Mouse (Mus musculus) liver, embryonic 16.5 days (tissue): ENCODE data around the gene Platr25. TPM values are rescaled to one million over a fixed set of nuclear protein-coding genes. Genes with fewer than 3 reads are reported as not detected.
"Not testable (repeated sequence)": the region's sequence is repeated elsewhere in the genome, so short reads cannot be mapped to it uniquely, and the experiment has no call there.

Experiments used
- ATAC-seq: fragments of 200-750 bp; cut with Nextera tagmentation; 2 replicates; pipeline ENCODE4 v1.8.0; 2017; ENCODE audit warnings: low read depth, mild to moderate bottlenecking, moderate number of reproducible peaks, moderate library complexity
- H3K27ac ChIP-seq: fragments of 300-500 bp; sonication (generic); 2 replicates; pipeline ENCODE4 v1.5.1; 2014; ENCODE audit warnings: mild to moderate bottlenecking, low read length
- H3K27me3 ChIP-seq: fragments of 300-500 bp; sonication (generic); 2 replicates; pipeline ENCODE4 v1.6.1; 2014; ENCODE audit warnings: low read depth, low read length, mixed read lengths; ENCODE audit not compliant: control insufficient read depth, insufficient read depth
- H3K36me3 ChIP-seq: fragments of 300-500 bp; sonication (generic); 2 replicates; pipeline ENCODE4 v1.6.1; 2014; ENCODE audit warnings: mild to moderate bottlenecking; ENCODE audit not compliant: control insufficient read depth, insufficient read depth
- H3K4me1 ChIP-seq: fragments of 300-500 bp; sonication (generic); 2 replicates; pipeline ENCODE4 v1.6.1; 2014; ENCODE audit warnings: low read depth, low read length, mixed read lengths; ENCODE audit not compliant: control insufficient read depth
- H3K4me2 ChIP-seq: fragments of 300-500 bp; sonication (generic); 2 replicates; pipeline ENCODE4 v1.6.1; 2014; ENCODE audit warnings: low read depth, low read length, mixed read lengths
- H3K4me3 ChIP-seq: fragments of 300-500 bp; sonication (generic); 2 replicates; pipeline ENCODE4 v1.5.1; 2014; ENCODE audit warnings: low read depth, mild to moderate bottlenecking, low read length
- H3K9ac ChIP-seq: fragments of 300-500 bp; sonication (generic); 2 replicates; pipeline ENCODE4 v1.6.1; 2014; ENCODE audit warnings: low read depth, low read length
- H3K9me3 ChIP-seq: fragments of 300-500 bp; sonication (generic); replicated peaks from 2 replicates; pipeline ENCODE4 v1.6.1; 2016; ENCODE audit warnings: low read length; ENCODE audit not compliant: control insufficient read depth
- WGBS: fragments of 180-500 bp; shearing (Covaris S2); extraction: QIAGEN DNeasy Blood & Tissue Kit; methylation state at CpG from one replicate; pipeline ENCODE4 v1.1.7; 2014; ENCODE audit not compliant: insufficient replicate concordance; 5-methylcytosine and 5-hydroxymethylcytosine counted together
- polyA plus RNA-seq: library from polyadenylated mRNA; unstranded; fragments of >200 nt; fragmentation: Nextera tagmentation; extraction: Ambion mirVana; gene quantifications from 2 replicates; pipeline ENCODE4 v1.2.1, GENCODE M21; 2015

Platr25 gene
- 3.2 and 3.4 TPM in 2 replicates for polyA plus RNA-seq

DNA sequence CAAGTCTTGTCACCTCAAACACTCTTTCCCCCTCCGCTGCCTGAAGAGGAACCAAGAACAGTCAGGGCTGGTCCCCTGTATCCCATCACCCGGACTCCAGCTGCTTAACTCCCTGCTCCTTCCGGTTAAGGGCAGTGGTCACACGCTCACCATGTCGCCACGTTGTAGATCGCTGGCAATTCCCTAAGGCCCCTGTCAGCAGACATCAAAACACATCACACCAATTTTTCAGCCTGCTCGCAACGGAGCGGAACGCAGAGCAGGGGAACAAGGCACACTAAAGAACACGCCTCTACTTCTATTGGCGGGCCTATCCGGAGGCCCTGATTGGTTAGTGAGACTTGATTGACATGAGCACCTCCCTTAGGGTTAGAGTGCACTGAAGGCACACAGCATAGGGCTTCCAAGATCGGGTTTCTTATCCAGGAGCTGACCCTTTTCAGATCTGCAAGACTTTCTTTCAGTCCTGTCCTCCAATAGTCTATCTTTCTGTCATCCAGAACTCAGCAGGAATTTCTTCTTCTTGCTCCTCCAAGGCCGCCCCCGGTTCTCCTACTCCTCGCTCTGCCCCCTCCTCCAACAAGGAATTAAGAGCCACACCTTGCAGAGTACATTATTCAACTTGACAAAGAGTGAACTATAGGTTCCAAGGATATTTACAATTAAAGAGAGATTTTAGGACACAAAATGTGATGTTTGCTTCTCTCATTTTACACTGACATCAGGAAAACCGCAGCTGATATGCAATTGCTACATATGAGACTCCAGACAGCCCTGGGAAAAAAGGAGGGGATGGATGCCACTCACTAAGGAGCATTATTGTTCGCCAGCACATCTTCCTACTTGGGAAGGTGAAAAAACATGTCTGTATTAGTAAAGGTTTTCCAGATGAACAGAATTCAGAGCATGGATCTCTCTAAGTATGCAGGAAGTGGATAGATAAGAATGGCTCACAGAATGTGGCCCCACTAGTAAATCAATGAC lies at the start of gene Platr25:
Gene Platr25, minus strand, starts transcription at position 278 of the 984 bp plus-strand sequence.
- peak; percentile 95 for ATAC-seq
- peak within 1 kb of the TSS; percentile 66 for H3K4me3 ChIP-seq
- not testable (repeated sequence) for H3K27ac ChIP-seq, H3K27me3 ChIP-seq, H3K36me3 ChIP-seq, H3K4me1 ChIP-seq, H3K9me3 ChIP-seq
- H3K4me2 ChIP-seq = peak within 1 kb of the TSS; percentile 73
- WGBS = 9% methylated on average over 20 of the region's 20 CpGs
- peak within 1 kb of the TSS; percentile 58 for H3K9ac ChIP-seq

DNA sequence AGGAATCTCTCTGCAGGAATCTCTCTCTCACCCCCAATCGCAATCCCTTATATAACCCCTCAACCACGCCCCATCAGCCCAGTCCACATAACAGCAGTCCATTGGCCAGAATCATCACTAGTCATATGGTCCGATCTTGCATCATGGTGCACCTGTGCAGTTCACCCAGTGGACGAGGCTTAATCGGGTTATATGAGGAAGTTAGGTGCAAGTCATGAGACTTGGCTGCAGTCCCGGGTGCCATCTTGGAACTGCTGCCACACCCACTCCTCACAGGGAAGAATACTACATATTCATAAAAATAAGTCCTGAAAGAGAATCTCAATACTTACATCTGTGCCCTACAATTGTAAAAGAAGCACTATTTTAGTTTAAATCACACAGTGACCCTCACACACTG lies 47.5 kb upstream of the Platr25 start:
- H3K27ac ChIP-seq, H3K27me3 ChIP-seq, ATAC-seq, H3K9ac ChIP-seq, H3K4me1 ChIP-seq, H3K9me3 ChIP-seq, H3K36me3 ChIP-seq, H3K4me2 ChIP-seq, H3K4me3 ChIP-seq: not testable (repeated sequence)
- 62% methylated on average over 6 of the region's 6 CpGs for WGBS

DNA sequence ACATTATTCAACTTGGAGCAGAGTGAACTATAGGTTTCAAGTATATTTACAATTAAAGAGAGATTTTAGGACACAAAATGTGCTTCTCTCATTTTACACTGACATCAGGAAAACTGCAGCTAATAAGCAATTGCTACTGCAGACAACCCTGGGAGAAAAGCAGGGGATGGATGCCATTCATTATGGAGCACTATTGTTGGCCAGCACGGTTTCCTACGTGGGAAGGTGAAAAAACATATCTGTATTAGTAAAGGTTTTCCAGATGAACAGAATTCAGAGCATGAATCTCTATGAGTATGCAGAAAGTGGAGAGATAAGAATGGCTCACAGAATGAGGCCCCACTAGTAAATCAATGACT lies 25.6 kb upstream of the Platr25 start:
- H3K4me3 ChIP-seq = peak overlapping the region; percentile 62
- not testable (repeated sequence) for H3K36me3 ChIP-seq, ATAC-seq, H3K27me3 ChIP-seq, H3K9ac ChIP-seq, H3K4me1 ChIP-seq, H3K9me3 ChIP-seq, H3K27ac ChIP-seq
- H3K4me2 ChIP-seq = peak overlapping the region; percentile 51
- WGBS = 40% methylated on average over 2 of the region's 2 CpGs

DNA sequence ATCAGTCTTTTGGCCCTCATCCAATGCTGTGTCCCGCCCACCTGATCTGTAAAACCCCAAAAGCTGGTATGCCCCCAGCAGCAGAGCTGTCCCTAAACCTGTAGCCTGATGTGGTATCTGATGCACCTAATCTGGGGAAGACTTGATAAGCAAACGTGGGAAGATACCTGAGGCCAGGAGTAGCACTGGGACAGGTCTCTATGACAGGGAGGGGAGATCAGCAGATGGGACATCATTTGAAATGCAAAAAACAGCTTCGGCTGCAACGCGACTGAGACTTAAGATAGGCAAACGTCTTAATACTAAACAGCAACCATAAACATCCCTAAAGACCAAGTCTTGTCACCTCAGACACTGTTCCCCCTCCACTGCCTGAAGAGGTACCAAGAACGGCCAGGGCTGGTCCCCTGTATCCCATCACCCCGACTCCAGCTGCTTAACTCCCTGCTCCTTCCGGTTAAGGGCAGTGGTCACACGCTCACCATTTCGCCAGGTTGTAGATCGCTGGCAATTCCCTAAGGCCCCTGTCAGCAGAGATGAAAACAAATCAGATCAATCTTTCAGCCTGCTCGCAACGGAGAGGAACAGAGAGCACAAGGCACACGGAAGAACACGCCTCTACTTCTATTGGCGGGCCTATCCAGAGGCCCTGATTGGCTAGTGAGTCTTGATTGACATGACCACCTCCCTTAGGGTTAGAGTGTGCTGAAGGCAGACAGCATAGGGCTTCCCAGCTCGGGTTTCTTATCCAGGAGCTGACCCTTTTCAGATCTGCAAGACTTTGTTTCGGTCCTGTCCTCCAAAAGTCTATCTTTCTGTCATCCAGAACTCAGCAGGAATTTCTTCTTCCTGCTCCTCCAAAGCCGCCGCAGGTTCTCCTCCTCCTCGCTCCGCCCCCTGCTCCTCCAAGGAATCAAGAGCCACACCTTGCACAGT lies 25.0 kb upstream of the Platr25 start, which contains the start of gene Gm5141:
Gene Gm5141, minus strand, starts transcription at position 610 of the 936 bp plus-strand sequence.
- peak within 1 kb of the TSS; percentile 43; the same call in 1 of the 2 replicates for H3K9ac ChIP-seq

DNA sequence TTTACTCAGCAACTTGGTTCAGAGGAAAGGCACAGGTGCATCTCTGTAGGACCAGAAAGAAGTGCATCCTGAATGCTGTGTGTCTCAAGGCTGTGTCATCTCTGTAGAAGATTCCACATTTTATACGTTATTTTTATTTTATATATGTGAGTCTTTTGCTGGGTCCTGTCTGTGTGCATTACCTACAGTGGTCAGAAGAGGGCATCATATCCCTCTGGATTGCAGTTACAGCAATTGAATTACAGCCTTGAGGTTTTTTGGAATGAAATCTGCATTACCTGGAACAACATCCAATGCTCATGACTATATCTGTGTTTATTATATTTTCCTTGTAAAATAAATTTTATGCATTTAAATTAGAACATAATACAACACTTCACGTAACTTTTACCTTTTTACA lies 3.3 kb upstream of the Platr25 start:
- not testable (repeated sequence) for H3K27ac ChIP-seq, H3K9ac ChIP-seq, H3K4me2 ChIP-seq, H3K4me3 ChIP-seq, H3K36me3 ChIP-seq, H3K9me3 ChIP-seq, ATAC-seq, H3K4me1 ChIP-seq, H3K27me3 ChIP-seq
- 49% methylated on average over 2 of the region's 2 CpGs for WGBS

More for the DNA sequence above, 25.0 kb upstream of the Platr25 start, which contains the start of gene Gm5141:
- ATAC-seq = peak; percentile 100
- not testable (repeated sequence) for H3K27me3 ChIP-seq, H3K36me3 ChIP-seq, H3K9me3 ChIP-seq, H3K4me1 ChIP-seq, H3K27ac ChIP-seq
- Histone ChIP-seq H3K4me2 (peak within 1 kb of the TSS; percentile 51), H3K4me3 (peak within 1 kb of the TSS; percentile 62)
- 7% methylated on average over 18 of the region's 23 CpGs for WGBS

DNA sequence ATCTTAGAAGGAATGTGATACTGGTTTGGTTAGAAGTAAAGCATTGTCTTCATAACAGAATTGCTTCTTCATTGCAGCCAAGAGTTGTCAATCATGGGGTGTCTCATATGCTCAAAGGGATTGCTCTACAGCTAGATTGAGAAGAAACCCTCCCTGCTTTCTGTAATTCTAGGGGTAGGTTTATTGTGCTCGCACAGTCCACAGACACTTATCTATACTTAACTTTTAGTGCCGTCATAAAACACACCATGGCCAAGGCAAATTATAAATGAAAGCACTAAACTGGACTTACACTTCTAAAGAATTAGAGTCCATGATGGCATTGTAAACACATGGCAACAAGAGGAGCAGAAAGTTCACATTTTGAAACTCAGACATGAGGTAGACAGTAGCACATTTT lies 27.2 kb downstream of the Platr25 start:
- Histone ChIP-seq H3K9me3 (no peaks in the 10 kb centered on the region), H3K9ac (no peak overlapping the region), H3K4me1 (no peaks in the 10 kb centered on the region), H3K4me2 (no peak overlapping the region), H3K27me3 (no peaks in the 10 kb centered on the region), H3K27ac (no peak overlapping the region), H3K36me3 (no peaks in the 10 kb centered on the region), H3K4me3 (no peak overlapping the region)
- WGBS = 80% methylated on average over 2 of the region's 2 CpGs
- no peak for ATAC-seq

DNA sequence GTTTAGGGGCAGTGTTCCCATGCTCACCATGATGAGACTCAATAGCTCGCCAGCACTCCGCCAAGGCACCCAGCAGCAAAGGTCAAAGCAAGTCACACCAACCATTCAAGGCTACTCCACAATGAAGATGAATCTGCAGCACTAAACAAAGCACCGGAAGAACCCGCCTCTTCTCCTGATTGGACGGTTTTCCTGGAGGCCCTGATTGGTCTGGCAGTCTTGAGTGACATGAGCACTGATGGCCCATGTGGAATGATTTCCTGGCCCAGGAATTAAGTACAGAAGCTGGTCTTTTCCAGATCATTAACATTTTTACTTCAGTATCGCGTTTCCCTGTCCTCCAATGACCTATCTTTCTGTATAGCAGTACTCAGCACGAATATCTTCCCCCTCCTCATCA lies 47.9 kb downstream of the Platr25 start:
- H3K9me3 ChIP-seq, ATAC-seq: not testable (repeated sequence)
- WGBS = 65% methylated on average over 8 of the region's 8 CpGs

DNA sequence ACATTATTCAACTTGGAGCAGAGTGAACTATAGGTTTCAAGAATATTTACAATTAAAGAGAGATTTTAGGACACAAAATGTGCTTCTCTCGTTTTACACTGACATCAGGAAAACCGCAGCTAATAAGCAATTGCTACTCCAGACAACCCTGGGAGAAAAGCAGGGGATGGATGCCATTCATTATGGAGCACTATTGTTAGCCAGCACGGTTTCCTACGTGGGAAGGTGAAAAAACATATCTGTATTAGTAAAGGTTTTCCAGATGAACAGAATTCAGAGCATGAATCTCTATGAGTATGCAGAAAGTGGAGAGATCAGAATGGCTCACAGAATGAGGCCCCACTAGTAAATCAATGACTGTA lies 75.2 kb downstream of the Platr25 start:
- not testable (repeated sequence) for ATAC-seq, H3K9ac ChIP-seq, H3K36me3 ChIP-seq, H3K27ac ChIP-seq, H3K27me3 ChIP-seq, H3K4me1 ChIP-seq, H3K9me3 ChIP-seq
- WGBS = 20% methylated on average over 4 of the region's 4 CpGs
- peak overlapping the region; percentile 54 for H3K4me3 ChIP-seq
- peak overlapping the region; percentile 47 for H3K4me2 ChIP-seq

More for the DNA sequence above, 47.9 kb downstream of the Platr25 start:
- H3K4me2 ChIP-seq, H3K36me3 ChIP-seq, H3K9ac ChIP-seq, H3K4me3 ChIP-seq, H3K27ac ChIP-seq, H3K4me1 ChIP-seq, H3K27me3 ChIP-seq: not testable (repeated sequence)
